Mouse (Mus musculus): ENCODE measurements around the gene Olfr220. TPM values are rescaled to one million over a fixed set of nuclear protein-coding genes. Genes with fewer than 3 reads are reported as not detected.

Gene Olfr220
- polyA plus RNA-seq (2012; rRNA removed): not detected in 2 replicates

GRCm38 (mm10) chr1:174441782-174442181, at the start of gene Olfr220:
Olfr220 (plus strand) TSS chr1:174442082.
- Histone ChIP-seq H3K36me3 (ENCODE audit: control insufficient read depth, insufficient read depth, low read length) (no peaks in the 10 kb centered on the region), H3K27ac (ENCODE audit: insufficient read depth, low read length) (no peak within 1 kb of the TSS), H3K27me3 (ENCODE audit: control insufficient read depth, insufficient read depth, low read length) (no peaks in the 10 kb centered on the region), H3K4me1 (ENCODE audit: control insufficient read depth, insufficient read depth, insufficient read length) (no peaks in the 10 kb centered on the region), H3K4me3 (ENCODE audit: extremely low read depth, insufficient read depth, insufficient read length) (no peak within 1 kb of the TSS)
- DNase-seq (ENCODE audit: low read depth in 1 of 2, low spot score in 2 of 2): no peak
- WGBS: 66% methylated on average over 1 of the region's 1 CpGs
- no peak for TF ChIP-seq POLR2A (IDR thresholded peaks at IDR 0.05; ENCODE audit: low read depth, low read length)
- no peak for TF ChIP-seq CTCF (IDR thresholded peaks at IDR 0.05; ENCODE audit: extremely low read depth, insufficient read depth, insufficient read length, insufficient replicate concordance)

DNA sequence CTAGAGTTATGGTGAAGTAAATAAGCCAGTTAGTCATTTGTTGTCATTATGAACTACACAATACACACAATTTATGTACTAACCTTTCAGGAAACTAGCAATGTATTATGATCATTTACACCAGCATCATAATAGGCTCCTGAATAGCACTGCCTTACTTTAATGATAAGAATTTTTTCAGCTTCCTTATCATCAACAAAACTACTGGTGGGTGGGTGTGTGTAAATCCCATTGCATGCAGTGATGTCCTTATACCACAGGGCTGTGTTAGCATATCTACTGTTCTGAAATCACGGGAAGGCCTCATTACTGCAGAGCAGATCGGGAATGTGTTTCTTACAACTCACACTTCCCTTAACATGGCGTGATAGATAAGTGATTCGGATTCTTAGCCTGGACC, 18.9 kb upstream of the Olfr220 start:
- no peaks in the 10 kb centered on the region for H3K36me3 ChIP-seq (ENCODE audit: control insufficient read depth, insufficient read depth, low read length)
- TF ChIP-seq POLR2A (IDR thresholded peaks at IDR 0.05; ENCODE audit: low read depth, low read length): no peak
- TF ChIP-seq CTCF (IDR thresholded peaks at IDR 0.05; ENCODE audit: extremely low read depth, insufficient read depth, insufficient read length, insufficient replicate concordance): no peak
- no peak for DNase-seq (ENCODE audit: low read depth in 1 of 2, low spot score in 2 of 2)
- H3K27me3 ChIP-seq (ENCODE audit: control insufficient read depth, insufficient read depth, low read length): no peaks in the 10 kb centered on the region
- H3K27ac ChIP-seq (ENCODE audit: insufficient read depth, low read length): no peak overlapping the region
- 82% methylated on average over 4 of the region's 4 CpGs for WGBS
- no peaks in the 10 kb centered on the region for H3K4me1 ChIP-seq (ENCODE audit: control insufficient read depth, insufficient read depth, insufficient read length)
- no peak overlapping the region for H3K4me3 ChIP-seq (ENCODE audit: extremely low read depth, insufficient read depth, insufficient read length)

GRCm38 (mm10) chr1:174423764-174424163, 18.1 kb upstream of the Olfr220 start, which contains the start of gene Olfr414:
Olfr414 (plus strand) TSS chr1:174424064.
- WGBS: 75% methylated on average over 1 of the region's 1 CpGs
- H3K27me3 ChIP-seq (ENCODE audit: control insufficient read depth, insufficient read depth, low read length): no peaks in the 10 kb centered on the region
- H3K4me3 ChIP-seq (ENCODE audit: extremely low read depth, insufficient read depth, insufficient read length): no peak within 1 kb of the TSS
- no peaks in the 10 kb centered on the region for H3K36me3 ChIP-seq (ENCODE audit: control insufficient read depth, insufficient read depth, low read length)
- no peak within 1 kb of the TSS for H3K27ac ChIP-seq (ENCODE audit: insufficient read depth, low read length)
- TF ChIP-seq POLR2A (IDR thresholded peaks at IDR 0.05; ENCODE audit: low read depth, low read length) (no peak), CTCF (IDR thresholded peaks at IDR 0.05; ENCODE audit: extremely low read depth, insufficient read depth, insufficient read length, insufficient replicate concordance) (no peak)
- no peak for DNase-seq (ENCODE audit: low read depth in 1 of 2, low spot score in 2 of 2)
- no peaks in the 10 kb centered on the region for H3K4me1 ChIP-seq (ENCODE audit: control insufficient read depth, insufficient read depth, insufficient read length)

DNA sequence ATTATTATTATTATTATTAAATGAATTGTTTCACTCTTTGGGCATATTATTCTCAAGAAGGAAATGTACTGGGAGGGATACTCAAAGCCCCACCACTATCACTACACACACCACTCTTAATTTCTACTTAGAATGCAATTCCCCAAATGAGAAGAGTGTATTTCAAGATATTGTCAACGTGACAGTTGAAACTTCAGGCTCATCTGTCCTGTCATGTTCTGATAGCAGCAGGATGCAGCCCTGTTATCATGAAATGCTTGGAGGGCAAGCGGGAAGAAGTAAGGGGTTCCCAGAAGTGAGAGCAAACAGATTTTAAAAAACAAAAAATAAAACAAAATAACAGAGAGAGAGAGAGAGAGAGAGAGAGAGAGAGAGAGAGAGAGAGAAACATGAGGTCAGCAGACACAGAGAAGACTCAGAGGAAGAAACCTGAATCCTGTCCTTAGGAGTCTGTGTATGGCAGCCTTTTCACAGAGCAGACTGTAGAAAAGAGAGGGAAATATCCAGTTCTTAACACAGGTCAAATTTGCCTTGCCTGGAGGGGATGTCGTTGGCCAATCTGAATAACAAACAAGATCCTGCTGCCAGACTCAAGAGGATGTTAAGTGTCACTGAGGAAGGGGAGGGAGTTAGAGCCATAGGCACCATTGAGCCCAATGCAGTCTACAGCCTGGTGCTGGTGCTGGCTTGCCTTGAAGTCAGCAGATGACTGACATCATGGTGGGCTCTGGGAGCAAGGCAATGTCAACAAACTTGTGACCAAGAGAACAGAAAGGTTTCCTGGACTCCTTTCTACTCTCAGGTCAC, 15.5 kb upstream of the Olfr220 start:
- no peak for TF ChIP-seq CTCF (IDR thresholded peaks at IDR 0.05; ENCODE audit: extremely low read depth, insufficient read depth, insufficient read length, insufficient replicate concordance)
- TF ChIP-seq POLR2A (IDR thresholded peaks at IDR 0.05; ENCODE audit: low read depth, low read length): no peak
- DNase-seq (ENCODE audit: low read depth in 1 of 2, low spot score in 2 of 2): no peak
- Histone ChIP-seq H3K4me3 (ENCODE audit: extremely low read depth, insufficient read depth, insufficient read length) (no peak overlapping the region), H3K4me1 (ENCODE audit: control insufficient read depth, insufficient read depth, insufficient read length) (no peaks in the 10 kb centered on the region), H3K27ac (ENCODE audit: insufficient read depth, low read length) (no peak overlapping the region), H3K36me3 (ENCODE audit: control insufficient read depth, insufficient read depth, low read length) (no peaks in the 10 kb centered on the region), H3K27me3 (ENCODE audit: control insufficient read depth, insufficient read depth, low read length) (no peaks in the 10 kb centered on the region)
- 72% methylated on average over 3 of the region's 3 CpGs for WGBS

- Histone ChIP-seq H3K4me3 (ENCODE audit: extremely low read depth, insufficient read depth, insufficient read length) (no peak overlapping the region), H3K36me3 (ENCODE audit: control insufficient read depth, insufficient read depth, low read length) (no peaks in the 10 kb centered on the region), H3K27me3 (ENCODE audit: control insufficient read depth, insufficient read depth, low read length) (no peaks in the 10 kb centered on the region), H3K27ac (ENCODE audit: insufficient read depth, low read length) (no peak overlapping the region), H3K4me1 (ENCODE audit: control insufficient read depth, insufficient read depth, insufficient read length) (no peaks in the 10 kb centered on the region)
- 85% methylated on average over 1 of the region's 1 CpGs for WGBS
- no peak for TF ChIP-seq CTCF (IDR thresholded peaks at IDR 0.05; ENCODE audit: extremely low read depth, insufficient read depth, insufficient read length, insufficient replicate concordance)
- TF ChIP-seq POLR2A (IDR thresholded peaks at IDR 0.05; ENCODE audit: low read depth, low read length): no peak
- no peak for DNase-seq (ENCODE audit: low read depth in 1 of 2, low spot score in 2 of 2)
Observed at GRCm38 (mm10) chr1:174427402-174427801, 14.5 kb upstream of the Olfr220 start.

GRCm38 (mm10) chr1:174428407-174428806, 13.5 kb upstream of the Olfr220 start:
- Histone ChIP-seq H3K4me3 (ENCODE audit: extremely low read depth, insufficient read depth, insufficient read length) (no peak overlapping the region), H3K27ac (ENCODE audit: insufficient read depth, low read length) (no peak overlapping the region), H3K27me3 (ENCODE audit: control insufficient read depth, insufficient read depth, low read length) (no peaks in the 10 kb centered on the region), H3K4me1 (ENCODE audit: control insufficient read depth, insufficient read depth, insufficient read length) (no peaks in the 10 kb centered on the region), H3K36me3 (ENCODE audit: control insufficient read depth, insufficient read depth, low read length) (no peaks in the 10 kb centered on the region)
- TF ChIP-seq CTCF (IDR thresholded peaks at IDR 0.05; ENCODE audit: extremely low read depth, insufficient read depth, insufficient read length, insufficient replicate concordance): no peak
- no peak for TF ChIP-seq POLR2A (IDR thresholded peaks at IDR 0.05; ENCODE audit: low read depth, low read length)
- no peak for DNase-seq (ENCODE audit: low read depth in 1 of 2, low spot score in 2 of 2)
- WGBS: 87% methylated on average over 2 of the region's 2 CpGs

DNA sequence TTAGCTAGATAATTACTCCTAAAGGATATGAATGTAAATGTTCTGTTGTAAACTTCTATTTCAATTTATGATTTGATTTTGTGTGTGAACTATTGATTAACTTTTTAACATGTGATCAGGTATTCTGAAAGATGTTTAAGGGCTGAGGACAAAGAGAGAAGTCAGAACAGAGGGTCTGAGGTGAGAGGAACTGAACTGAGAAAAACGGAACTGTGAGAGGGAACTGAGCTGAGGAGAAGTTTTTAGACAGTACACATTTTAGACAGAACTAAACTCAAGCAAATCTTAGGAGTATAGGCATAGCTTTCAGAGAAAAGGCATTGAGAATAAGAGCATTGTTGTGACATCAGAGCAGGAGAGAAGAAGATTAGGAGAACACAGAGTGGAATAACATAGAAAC, 7.8 kb upstream of the Olfr220 start:
- DNase-seq (ENCODE audit: low read depth in 1 of 2, low spot score in 2 of 2): no peak
- 14% methylated on average over 1 of the region's 1 CpGs for WGBS
- TF ChIP-seq CTCF (IDR thresholded peaks at IDR 0.05; ENCODE audit: extremely low read depth, insufficient read depth, insufficient read length, insufficient replicate concordance) (no peak), POLR2A (IDR thresholded peaks at IDR 0.05; ENCODE audit: low read depth, low read length) (no peak)

More for the DNA sequence above, 7.8 kb upstream of the Olfr220 start:
- no peaks in the 10 kb centered on the region for H3K36me3 ChIP-seq (ENCODE audit: control insufficient read depth, insufficient read depth, low read length)
- no peak overlapping the region for H3K4me3 ChIP-seq (ENCODE audit: extremely low read depth, insufficient read depth, insufficient read length)
- H3K27ac ChIP-seq (ENCODE audit: insufficient read depth, low read length): no peak overlapping the region
- no peaks in the 10 kb centered on the region for H3K27me3 ChIP-seq (ENCODE audit: control insufficient read depth, insufficient read depth, low read length)
- no peaks in the 10 kb centered on the region for H3K4me1 ChIP-seq (ENCODE audit: control insufficient read depth, insufficient read depth, insufficient read length)
